Mouse (Mus musculus) embryonic facial prominence, embryonic 12.5 days (tissue): ENCODE data around the gene 1700029J07Rik. TPM values are rescaled to one million over a fixed set of nuclear protein-coding genes. Genes with fewer than 3 reads are reported as not detected.

Experiments used
- ATAC-seq: fragments of 200-750 bp; cut with Nextera tagmentation; 2 replicates; pipeline ENCODE4 v1.8.0; 2017; ENCODE audit not compliant: insufficient number of reproducible peaks, insufficient read depth, low FRiP score, low TSS enrichment
- H3K27ac ChIP-seq: fragments of 300-500 bp; sonication (generic); 2 replicates; pipeline ENCODE4 v1.5.1; 2016; ENCODE audit warnings: mild to moderate bottlenecking
- H3K27me3 ChIP-seq: fragments of 300-500 bp; sonication (generic); 2 replicates; pipeline ENCODE4 v1.6.1; 2016; ENCODE audit warnings: mild to moderate bottlenecking, moderate library complexity
- H3K36me3 ChIP-seq: fragments of 300-500 bp; sonication (generic); 2 replicates; pipeline ENCODE4 v1.6.1; 2016; ENCODE audit warnings: mild to moderate bottlenecking
- H3K4me1 ChIP-seq: fragments of 300-500 bp; sonication (generic); 2 replicates; pipeline ENCODE4 v1.6.1; 2016
- H3K4me2 ChIP-seq: fragments of 300-500 bp; sonication (generic); replicated peaks from 2 replicates; pipeline ENCODE4 v1.6.1; 2016; ENCODE audit warnings: mild to moderate bottlenecking, moderate library complexity
- H3K4me3 ChIP-seq: fragments of 300-500 bp; sonication (generic); 2 replicates; pipeline ENCODE4 v1.5.1; 2016; ENCODE audit warnings: mild to moderate bottlenecking
- H3K9ac ChIP-seq: fragments of 300-500 bp; sonication (generic); 2 replicates; pipeline ENCODE4 v1.6.1; 2016; ENCODE audit warnings: mild to moderate bottlenecking, moderate library complexity
- H3K9me3 ChIP-seq: fragments of 300-500 bp; sonication (generic); 2 replicates; pipeline ENCODE4 v1.6.1; 2016; ENCODE audit warnings: mild to moderate bottlenecking, moderate library complexity
- WGBS: fragments of 180-500 bp; shearing (Covaris S2); methylation state at CpG from one replicate; pipeline ENCODE4 v1.1.7; 2016; 5-methylcytosine and 5-hydroxymethylcytosine counted together
- polyA plus RNA-seq: library from polyadenylated mRNA; unstranded; fragments of >200 nt; fragmentation: Nextera tagmentation; extraction: Ambion mirVana; gene quantifications from 2 replicates; pipeline ENCODE4 v1.2.1, GENCODE M21; 2016

The 1700029J07Rik gene
- polyA plus RNA-seq, 1 experiment from 2014 or later = 4.5 TPM

DNA sequence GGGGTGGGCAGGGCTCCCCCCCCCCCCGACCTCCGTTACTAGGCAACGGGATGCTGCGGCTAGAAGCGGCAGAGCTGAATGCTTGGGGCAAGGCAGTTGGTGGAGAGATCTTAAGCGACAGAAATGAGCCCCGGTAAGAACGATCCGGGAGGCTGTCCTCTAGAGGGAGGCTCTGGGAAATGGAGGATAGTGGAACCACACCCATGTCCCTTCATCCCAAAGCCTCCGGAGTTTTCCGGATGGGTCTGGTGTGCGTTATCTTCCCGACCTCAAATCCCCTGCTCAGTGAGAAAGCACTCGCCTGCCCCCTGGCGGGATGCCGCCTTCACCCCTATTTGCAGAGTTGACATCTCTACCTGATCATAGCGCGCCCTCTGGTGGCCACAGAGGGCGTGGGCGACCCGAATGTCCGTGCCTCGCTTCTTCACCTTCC is 40.5 kb downstream of the 1700029J07Rik start, which contains the start of gene Ccdc110:
TSS of gene Ccdc110 (plus strand) at position 38 of the 433 bp plus-strand sequence.
- Histone ChIP-seq H3K27ac (no peak within 1 kb of the TSS), H3K4me1 (no peaks in the 10 kb centered on the region), H3K4me2 (peak within 1 kb of the TSS; percentile 45), H3K27me3 (no peaks in the 10 kb centered on the region), H3K9me3 (no peaks in the 10 kb centered on the region), H3K36me3 (no peaks in the 10 kb centered on the region), H3K4me3 (peak within 1 kb of the TSS; percentile 33), H3K9ac (no peak within 1 kb of the TSS; the same call in 1 of the 2 replicates)
- ATAC-seq = peak; percentile 75
- WGBS = 5% methylated on average over 23 of the region's 23 CpGs

DNA sequence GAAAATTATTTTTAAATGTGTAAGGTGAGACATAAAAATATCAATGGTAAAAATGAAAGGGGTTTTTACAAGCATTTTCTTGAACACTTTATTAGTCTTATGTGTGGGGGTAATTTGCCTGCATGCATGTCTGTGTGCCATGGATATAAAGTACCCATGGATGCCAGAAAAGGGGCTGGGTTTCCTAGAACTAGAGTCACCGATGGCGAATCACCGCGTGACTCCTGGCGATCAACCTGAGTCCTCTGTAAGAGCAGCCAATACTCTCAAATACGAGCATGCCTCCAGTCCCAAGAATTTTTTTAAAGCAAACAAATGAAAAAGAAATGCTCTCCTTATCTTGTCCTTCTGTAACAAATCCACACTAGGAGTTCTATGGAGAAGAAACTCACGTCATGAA is 52.9 kb downstream of the 1700029J07Rik start:
- H3K4me3 ChIP-seq = no peak overlapping the region
- H3K4me2 ChIP-seq = no peak overlapping the region
- H3K27me3 ChIP-seq = no peaks in the 10 kb centered on the region
- ATAC-seq = no peak
- 96% methylated on average over 7 of the region's 7 CpGs for WGBS
- H3K4me1 ChIP-seq = no peaks in the 10 kb centered on the region
- no peak overlapping the region for H3K9ac ChIP-seq
- H3K9me3 ChIP-seq = no peaks in the 10 kb centered on the region
- no peak overlapping the region for H3K27ac ChIP-seq
- H3K36me3 ChIP-seq = no peaks in the 10 kb centered on the region

DNA sequence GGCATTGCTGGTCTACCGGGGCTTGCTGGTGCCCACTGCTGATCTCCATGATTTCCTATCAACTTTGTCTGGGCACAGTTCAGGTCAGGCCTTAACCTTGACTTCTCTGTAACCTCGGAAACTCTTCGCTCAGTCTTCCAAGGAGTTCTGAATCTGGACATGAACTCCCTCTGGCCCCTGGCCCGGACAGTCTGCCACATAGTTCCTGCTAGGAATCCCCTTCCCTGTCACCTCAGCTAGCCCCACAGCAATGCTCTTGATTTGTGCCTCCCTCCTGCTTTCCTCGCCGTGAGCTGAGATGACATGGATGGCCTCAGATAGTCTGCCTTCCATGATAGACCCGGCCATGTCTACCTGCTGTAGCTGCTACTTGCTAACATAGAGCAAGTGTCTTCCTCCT is 54.7 kb downstream of the 1700029J07Rik start:
- H3K27me3 ChIP-seq = no peaks in the 10 kb centered on the region
- 93% methylated on average over 7 of the region's 7 CpGs for WGBS
- no peaks in the 10 kb centered on the region for H3K9me3 ChIP-seq
- no peak for ATAC-seq
- no peaks in the 10 kb centered on the region for H3K36me3 ChIP-seq
- H3K4me2 ChIP-seq = no peak overlapping the region
- no peak overlapping the region for H3K4me3 ChIP-seq
- H3K27ac ChIP-seq = no peak overlapping the region
- no peak overlapping the region for H3K9ac ChIP-seq
- H3K4me1 ChIP-seq = 0 out of 2 replicates have a peak, but pooled peaks cover 6% of the 10 kb centered on the region

DNA sequence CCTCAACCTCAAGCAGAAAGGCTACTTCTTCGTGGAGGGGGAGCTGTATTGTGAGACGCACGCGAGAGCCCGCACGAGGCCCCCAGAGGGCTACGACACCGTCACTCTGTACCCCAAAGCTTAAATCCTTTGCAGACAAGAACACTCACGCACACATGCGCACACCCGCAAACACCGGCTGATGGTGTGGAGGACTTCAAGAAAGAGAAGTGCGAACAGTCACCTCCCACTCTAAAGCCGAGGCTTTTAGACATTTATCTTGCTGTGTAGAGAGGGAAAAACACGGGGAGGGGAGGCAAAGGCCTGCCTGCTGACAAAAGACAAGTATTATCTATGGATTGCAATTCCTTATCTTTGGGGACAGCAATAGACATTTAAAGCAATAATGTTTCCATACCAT is 56.2 kb downstream of the 1700029J07Rik start:
- no peak overlapping the region for H3K9ac ChIP-seq
- ATAC-seq = no peak
- H3K4me2 ChIP-seq = no peak overlapping the region
- H3K4me1 ChIP-seq = 0 out of 2 replicates have a peak, but pooled peaks cover 6% of the 10 kb centered on the region
- no peak overlapping the region for H3K27ac ChIP-seq
- no peak overlapping the region for H3K4me3 ChIP-seq
- 84% methylated on average over 15 of the region's 15 CpGs for WGBS
- no peaks in the 10 kb centered on the region for H3K36me3 ChIP-seq
- H3K9me3 ChIP-seq = no peaks in the 10 kb centered on the region
- no peaks in the 10 kb centered on the region for H3K27me3 ChIP-seq

DNA sequence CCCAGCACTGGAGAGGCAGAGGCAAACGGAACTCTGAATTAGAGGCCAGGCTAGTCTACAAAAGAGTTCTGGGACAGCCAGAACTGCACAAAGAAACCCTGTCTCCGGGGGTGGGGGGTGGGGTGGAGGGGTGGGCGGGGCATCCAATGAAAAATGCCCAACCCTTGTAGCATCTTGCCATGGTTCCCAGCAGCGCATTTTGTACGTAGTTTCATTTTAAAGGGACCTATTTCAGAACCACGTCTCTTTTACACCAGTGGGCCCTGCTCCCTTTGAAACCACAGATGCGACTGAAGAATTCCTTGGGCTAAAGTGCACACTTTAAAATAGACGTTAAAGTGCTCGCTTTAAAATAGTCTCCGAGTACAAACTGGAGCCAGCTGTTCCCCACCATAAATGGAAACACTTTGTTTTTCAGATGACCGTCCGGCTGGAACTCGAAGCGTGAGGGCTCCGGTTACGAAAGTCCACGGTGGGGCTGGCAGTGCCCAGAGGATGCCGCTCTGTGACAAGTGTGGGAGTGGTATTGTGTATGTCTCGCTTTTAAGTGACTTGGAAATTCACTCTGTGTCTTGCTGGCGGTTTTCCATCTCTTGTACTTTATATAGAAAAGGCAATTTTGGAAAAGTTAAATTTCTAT is 57.9 kb downstream of the 1700029J07Rik start:
- no peak overlapping the region for H3K4me3 ChIP-seq
- H3K4me2 ChIP-seq = no peak overlapping the region
- 42% methylated on average over 20 of the region's 20 CpGs for WGBS
- H3K36me3 ChIP-seq = no peaks in the 10 kb centered on the region
- no peaks in the 10 kb centered on the region for H3K9me3 ChIP-seq
- no peaks in the 10 kb centered on the region for H3K27me3 ChIP-seq
- H3K27ac ChIP-seq = 0 out of 2 replicates have a peak overlapping the region, but pooled peaks have one; percentile 17
- 0 out of 2 replicates have a peak, but pooled peaks cover 6% of the 10 kb centered on the region for H3K4me1 ChIP-seq
- H3K9ac ChIP-seq = no peak overlapping the region
- no peak for ATAC-seq

DNA sequence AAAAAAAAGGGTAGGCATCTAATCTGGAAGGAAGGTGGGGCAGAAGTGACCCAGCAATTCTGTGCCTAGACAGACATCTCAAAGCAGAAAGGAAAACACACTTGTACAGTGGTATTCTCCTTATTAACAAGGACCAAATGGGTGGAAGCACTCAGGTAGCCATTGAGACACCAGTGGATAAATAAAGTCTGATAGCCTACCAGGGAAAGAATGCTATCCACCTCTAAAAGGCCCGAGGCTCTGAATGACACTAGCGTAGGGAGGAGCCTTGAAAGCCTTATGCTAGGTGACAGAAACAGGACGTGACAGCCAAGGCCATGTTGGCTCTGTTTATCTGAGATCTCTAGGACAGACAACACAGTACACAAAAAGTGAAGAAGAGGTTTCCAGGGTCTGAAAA is 58.6 kb downstream of the 1700029J07Rik start:
- H3K27ac ChIP-seq = 0 out of 2 replicates have a peak overlapping the region, but pooled peaks have one; percentile 17
- H3K36me3 ChIP-seq = no peaks in the 10 kb centered on the region
- no peaks in the 10 kb centered on the region for H3K9me3 ChIP-seq
- H3K4me2 ChIP-seq = no peak overlapping the region
- no peak overlapping the region for H3K9ac ChIP-seq
- 90% methylated on average over 3 of the region's 3 CpGs for WGBS
- no peaks in the 10 kb centered on the region for H3K27me3 ChIP-seq
- 0 out of 2 replicates have a peak, but pooled peaks cover 6% of the 10 kb centered on the region for H3K4me1 ChIP-seq
- H3K4me3 ChIP-seq = no peak overlapping the region
- no peak for ATAC-seq

DNA sequence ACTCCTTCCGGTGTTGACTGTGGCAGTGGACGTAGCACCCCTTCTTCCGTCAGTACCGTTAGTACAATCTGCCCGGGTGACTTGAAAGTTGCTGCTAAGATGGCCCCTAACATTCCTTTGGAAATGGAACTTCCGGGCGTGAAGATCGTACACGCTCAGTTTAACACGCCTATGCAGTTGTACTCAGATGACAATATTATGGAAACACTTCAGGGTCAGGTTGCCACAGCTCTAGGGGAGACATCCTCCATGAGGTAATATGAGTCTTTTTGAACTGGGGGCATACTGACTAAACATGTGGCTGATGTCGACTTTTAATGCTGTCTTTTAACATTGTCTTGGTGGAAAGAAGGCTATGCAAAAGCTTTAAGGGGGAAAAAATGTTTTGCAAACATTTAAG is 61.3 kb downstream of the 1700029J07Rik start:
- no peak overlapping the region for H3K9ac ChIP-seq
- no peaks in the 10 kb centered on the region for H3K36me3 ChIP-seq
- no peak overlapping the region for H3K4me2 ChIP-seq
- WGBS = 74% methylated on average over 11 of the region's 11 CpGs
- H3K4me1 ChIP-seq = 0 out of 2 replicates have a peak, but pooled peaks cover 6% of the 10 kb centered on the region
- no peaks in the 10 kb centered on the region for H3K9me3 ChIP-seq
- no peak overlapping the region for H3K27ac ChIP-seq
- H3K27me3 ChIP-seq = no peaks in the 10 kb centered on the region
- no peak for ATAC-seq
- no peak overlapping the region for H3K4me3 ChIP-seq

DNA sequence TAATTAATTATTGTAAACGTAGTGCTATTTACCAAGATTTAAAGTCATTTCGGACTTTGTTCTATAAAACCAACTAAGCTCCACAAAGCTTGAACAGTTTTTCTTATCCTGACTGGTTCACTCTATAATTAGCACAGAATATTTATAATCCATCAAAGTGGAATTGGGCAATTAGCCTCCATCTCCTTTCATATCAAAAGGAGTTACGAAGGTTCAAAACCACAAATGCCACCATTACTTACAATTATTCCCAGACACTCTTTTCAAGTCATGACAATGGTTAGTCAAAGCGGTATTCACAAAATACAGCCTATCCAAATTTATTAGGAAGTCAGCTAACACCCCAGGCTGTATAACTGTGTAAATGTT is 68.8 kb downstream of the 1700029J07Rik start:
- no peaks in the 10 kb centered on the region for H3K27me3 ChIP-seq
- no peak for ATAC-seq
- WGBS = 79% methylated on average over 4 of the region's 4 CpGs
- no peaks in the 10 kb centered on the region for H3K9me3 ChIP-seq
- no peaks in the 10 kb centered on the region for H3K4me1 ChIP-seq
- H3K36me3 ChIP-seq = no peaks in the 10 kb centered on the region
- H3K4me3 ChIP-seq = no peak overlapping the region
- no peak overlapping the region for H3K4me2 ChIP-seq
- no peak overlapping the region for H3K27ac ChIP-seq
- H3K9ac ChIP-seq = no peak overlapping the region

DNA sequence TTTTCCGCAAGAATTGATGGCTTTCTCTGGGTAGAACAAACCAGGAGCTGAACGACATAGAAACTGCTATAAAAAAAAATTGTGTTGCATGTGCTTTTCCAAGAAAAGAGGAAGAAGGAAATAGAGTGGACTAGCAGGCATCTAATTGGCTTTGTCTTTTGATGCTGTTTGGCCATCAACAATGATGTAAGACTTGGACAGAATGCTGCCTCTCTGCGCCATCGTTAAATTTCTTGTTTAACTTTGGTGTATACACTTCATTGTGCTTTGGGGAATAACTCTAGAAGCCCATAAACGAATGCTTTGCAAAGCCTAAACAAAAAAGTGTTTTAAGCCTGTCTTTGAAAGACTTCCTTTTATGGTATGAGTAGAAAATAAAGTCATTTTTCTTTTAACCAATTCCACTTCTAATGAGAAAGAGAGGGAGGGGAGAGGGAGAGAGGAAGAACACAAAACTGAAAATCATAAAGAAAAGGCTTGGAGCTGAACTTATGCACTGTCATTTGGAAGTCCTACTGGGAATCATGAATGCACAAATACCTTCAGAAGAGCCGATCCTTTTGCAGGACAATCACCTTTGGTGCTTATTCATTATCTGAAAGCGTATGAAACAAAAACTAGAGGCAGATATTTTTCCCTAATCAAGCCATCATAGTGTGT is 69.3 kb downstream of the 1700029J07Rik start:
- H3K9me3 ChIP-seq = no peaks in the 10 kb centered on the region
- no peak overlapping the region for H3K4me3 ChIP-seq
- no peaks in the 10 kb centered on the region for H3K36me3 ChIP-seq
- WGBS = 82% methylated on average over 7 of the region's 7 CpGs
- H3K27ac ChIP-seq = no peak overlapping the region
- ATAC-seq = no peak
- H3K9ac ChIP-seq = no peak overlapping the region
- H3K27me3 ChIP-seq = no peaks in the 10 kb centered on the region
- no peaks in the 10 kb centered on the region for H3K4me1 ChIP-seq
- no peak overlapping the region for H3K4me2 ChIP-seq

DNA sequence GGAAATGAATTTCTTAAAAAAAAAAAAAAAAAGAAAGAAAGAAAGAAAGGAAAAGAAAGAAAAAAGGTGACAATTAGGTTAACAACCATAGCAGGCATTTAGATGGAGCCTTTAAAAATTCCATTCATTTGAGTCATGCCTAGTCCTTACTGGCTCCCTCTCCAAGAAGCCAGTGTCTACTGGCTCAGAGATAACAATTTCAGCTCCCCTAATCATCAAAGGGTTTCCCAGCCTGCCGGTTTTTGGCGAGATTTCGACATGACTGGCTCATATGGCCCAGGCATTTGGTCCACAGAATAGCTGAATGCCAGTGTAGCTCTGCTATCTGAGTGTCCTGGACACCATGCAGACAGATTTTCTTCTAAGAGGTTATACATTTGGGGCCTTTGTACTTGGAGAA is 71.4 kb downstream of the 1700029J07Rik start:
- H3K4me1 ChIP-seq = no peaks in the 10 kb centered on the region
- 41% methylated on average over 3 of the region's 3 CpGs for WGBS

More for the DNA sequence above, 71.4 kb downstream of the 1700029J07Rik start:
- Histone ChIP-seq H3K27ac (no peak overlapping the region), H3K9me3 (no peaks in the 10 kb centered on the region), H3K27me3 (no peaks in the 10 kb centered on the region), H3K9ac (no peak overlapping the region), H3K4me2 (no peak overlapping the region), H3K36me3 (no peaks in the 10 kb centered on the region), H3K4me3 (no peak overlapping the region)
- no peak for ATAC-seq
